Mouse (Mus musculus): ENCODE results near the gene Ippk.

Gene Ippk

GRCm38 (mm10) chr13:49480551-49480950 is 59.5 kb downstream of the Ippk start:
- peak; percentile 57 for DNase-seq (ENCODE audit: low spot score)

GRCm38 (mm10) chr13:49485388-49485787 is 64.3 kb downstream of the Ippk start:
- no peak for DNase-seq (ENCODE audit: low spot score)

- DNase-seq (ENCODE audit: low spot score), result no peak
These were observed 71.6 kb downstream of the Ippk start, which contains the start of gene Tes3-ps for GRCm38 (mm10) chr13:49492376-49493368. Gene Tes3-ps (plus strand): TSS chr13:49493318.

- no peak for DNase-seq (ENCODE audit: low spot score)
These were observed 83.5 kb downstream of the Ippk start, which contains the start of gene Ecm2 for GRCm38 (mm10) chr13:49504510-49504909. Gene Ecm2 (plus strand): TSS chr13:49504810.

- no peak for DNase-seq (ENCODE audit: low spot score)
These were observed 84.7 kb downstream of the Ippk start for GRCm38 (mm10) chr13:49505776-49506175.

- DNase-seq (ENCODE audit: low spot score), result no peak
These were observed 86.1 kb downstream of the Ippk start for GRCm38 (mm10) chr13:49507176-49507575.
